Mouse (Mus musculus) thymus, adult 2 months (tissue): Measurements from ENCODE around the gene Lcn4.

Experiments used
- CTCF ChIP-seq: fragments of 200-500 bp; IDR thresholded peaks from 2 replicates; pipeline ENCODE4 v1.5.1; 2012; ENCODE audit warnings: mild to moderate bottlenecking, control low read depth, low read length, moderate library complexity, borderline replicate concordance; ENCODE audit not compliant: control insufficient read depth, poor library complexity, insufficient read depth; ENCODE audit errors: extremely low read depth
- POLR2A ChIP-seq: fragments of 200-500 bp; IDR thresholded peaks from 2 replicates; pipeline ENCODE4 v1.6.1; 2012; ENCODE audit warnings: mild to moderate bottlenecking, low read length, control low read depth, moderate library complexity; ENCODE audit not compliant: control insufficient read depth, poor library complexity, insufficient read depth; ENCODE audit errors: extremely low read depth

DNA sequence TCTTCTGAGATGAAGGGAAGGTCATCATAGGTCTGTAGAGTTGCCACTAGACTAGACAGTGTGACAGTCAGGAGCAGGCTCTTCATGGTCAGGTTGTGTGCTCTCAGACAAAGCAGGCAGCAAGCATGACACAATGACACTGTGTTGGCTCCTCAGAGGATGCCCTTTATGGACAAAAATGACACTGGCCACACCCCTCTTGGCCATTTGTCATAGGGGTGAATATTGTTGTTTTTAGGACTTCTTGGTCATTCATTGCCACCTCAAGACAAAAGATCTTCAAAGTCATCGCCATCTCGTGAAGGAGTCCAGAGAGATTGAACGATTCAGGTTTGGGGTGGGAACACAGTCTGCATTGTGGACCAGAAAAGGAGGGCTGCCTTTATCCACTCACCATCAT, at the start of gene Lcn4:
- TF ChIP-seq CTCF (no peak), POLR2A (no peak)
